Mouse (Mus musculus) forebrain, embryonic 10.5 days (tissue): ENCODE results near the gene Pdss1. TPM values are rescaled to one million over a fixed set of nuclear protein-coding genes. Genes with fewer than 3 reads are reported as not detected.
"Not testable (repeated sequence)": the region's sequence is repeated elsewhere in the genome, so short reads cannot be mapped to it uniquely, and the experiment has no call there.

ENCODE experiments used
- DNase-seq: peaks from one replicate; pipeline ENCODE4 v3.0.0-alpha.2; 2017; ENCODE audit warnings: low spot score; ENCODE audit errors: extremely low spot score
- H3K27ac ChIP-seq: fragments of 300-500 bp; sonication (generic); 2 replicates; pipeline ENCODE4 v1.5.1; 2016; ENCODE audit warnings: mild to moderate bottlenecking
- H3K27me3 ChIP-seq: fragments of 300-500 bp; sonication (generic); 2 replicates; pipeline ENCODE4 v1.6.1; 2016; ENCODE audit warnings: mild to moderate bottlenecking; ENCODE audit not compliant: poor library complexity, severe bottlenecking
- H3K36me3 ChIP-seq: fragments of 300-500 bp; sonication (generic); replicated peaks from 2 replicates; pipeline ENCODE4 v1.6.1; 2016; ENCODE audit warnings: mild to moderate bottlenecking, moderate library complexity
- H3K4me1 ChIP-seq: fragments of 300-500 bp; sonication (generic); 2 replicates; pipeline ENCODE4 v1.6.1; 2016
- H3K4me3 ChIP-seq: fragments of 300-500 bp; sonication (generic); 2 replicates; pipeline ENCODE4 v1.5.1; 2016; ENCODE audit warnings: mild to moderate bottlenecking, moderate library complexity
- H3K9me3 ChIP-seq: fragments of 300-500 bp; sonication (generic); 2 replicates; pipeline ENCODE4 v1.6.1; 2016; ENCODE audit warnings: mild to moderate bottlenecking, moderate library complexity
- WGBS: fragments of 180-500 bp; shearing (Covaris S2); methylation state at CpG from one replicate; pipeline ENCODE4 v1.1.7; 2016; 5-methylcytosine and 5-hydroxymethylcytosine counted together
- polyA plus RNA-seq: library from polyadenylated mRNA; unstranded; fragments of >200 nt; fragmentation: Nextera tagmentation; extraction: Ambion mirVana; gene quantifications from 2 replicates; pipeline ENCODE4 v1.2.1, GENCODE M21; 2016

The Pdss1 gene
- 27.0 and 28.0 TPM in 2 replicates for polyA plus RNA-seq

- DNase-seq = peak; percentile 91
- WGBS = under 1% methylated on average over 81 of the region's 81 CpGs
- Histone ChIP-seq H3K4me1 (peaks cover 21% of the 10 kb centered on the region), H3K27ac (peak within 1 kb of the TSS; percentile 89), H3K36me3 (peaks cover 5% of the 10 kb centered on the region; the same call in 1 of the 2 replicates), H3K4me3 (peak within 1 kb of the TSS; percentile 94), H3K27me3 (no peaks in the 10 kb centered on the region), H3K9me3 (no peaks in the 10 kb centered on the region)
Measured at GRCm38 (mm10) chr2:22895282-22896273, at the start of gene Pdss1. Gene Pdss1, plus strand, starts transcription at chr2:22895522.

- Histone ChIP-seq H3K27ac (no peak overlapping the region), H3K27me3 (no peaks in the 10 kb centered on the region), H3K4me3 (no peak overlapping the region), H3K9me3 (no peaks in the 10 kb centered on the region), H3K36me3 (no peaks in the 10 kb centered on the region), H3K4me1 (no peaks in the 10 kb centered on the region)
- 87% methylated on average over 4 of the region's 4 CpGs for WGBS
- DNase-seq = no peak
Measured at GRCm38 (mm10) chr2:22851900-22852299, 43.4 kb upstream of the Pdss1 start.

GRCm38 (mm10) chr2:22857501-22857900 is 37.8 kb upstream of the Pdss1 start:
- no peak for DNase-seq

GRCm38 (mm10) chr2:22862194-22862593 is 33.1 kb upstream of the Pdss1 start:
- H3K4me3 ChIP-seq = no peak overlapping the region
- no peaks in the 10 kb centered on the region for H3K36me3 ChIP-seq
- DNase-seq = no peak
- H3K27me3 ChIP-seq = no peaks in the 10 kb centered on the region
- no peaks in the 10 kb centered on the region for H3K9me3 ChIP-seq
- 82% methylated on average over 2 of the region's 2 CpGs for whole genome bisulfite sequencing
- H3K4me1 ChIP-seq = no peaks in the 10 kb centered on the region
- no peak overlapping the region for H3K27ac ChIP-seq

More at GRCm38 (mm10) chr2:22857501-22857900, 37.8 kb upstream of the Pdss1 start:
- Histone ChIP-seq H3K9me3 (no peaks in the 10 kb centered on the region), H3K4me3 (no peak overlapping the region), H3K27ac (no peak overlapping the region), H3K36me3 (no peaks in the 10 kb centered on the region), H3K4me1 (no peaks in the 10 kb centered on the region), H3K27me3 (no peaks in the 10 kb centered on the region)
- WGBS = 84% methylated on average over 3 of the region's 3 CpGs

GRCm38 (mm10) chr2:22864394-22865037 is 30.8 kb upstream of the Pdss1 start:
- not testable (repeated sequence) for H3K27ac ChIP-seq, H3K4me1 ChIP-seq, H3K36me3 ChIP-seq, H3K4me3 ChIP-seq, H3K9me3 ChIP-seq, H3K27me3 ChIP-seq
- WGBS = 5% methylated on average over 6 of the region's 6 CpGs
- peak; percentile 71 for DNase-seq

GRCm38 (mm10) chr2:22865818-22866217 is 29.5 kb upstream of the Pdss1 start:
- H3K9me3 ChIP-seq = no peaks in the 10 kb centered on the region
- no peaks in the 10 kb centered on the region for H3K27me3 ChIP-seq
- no peaks in the 10 kb centered on the region for H3K36me3 ChIP-seq
- no peak for DNase-seq
- 97% methylated on average over 1 of the region's 1 CpGs for WGBS
- H3K4me3 ChIP-seq = no peak overlapping the region
- no peaks in the 10 kb centered on the region for H3K4me1 ChIP-seq
- no peak overlapping the region for H3K27ac ChIP-seq

- H3K4me1 ChIP-seq = no peaks in the 10 kb centered on the region
- no peak overlapping the region for H3K4me3 ChIP-seq
- no peaks in the 10 kb centered on the region for H3K27me3 ChIP-seq
- DNase-seq = no peak
- no peaks in the 10 kb centered on the region for H3K36me3 ChIP-seq
- H3K9me3 ChIP-seq = no peaks in the 10 kb centered on the region
- WGBS = 80% methylated on average over 7 of the region's 7 CpGs
- no peak overlapping the region for H3K27ac ChIP-seq
Measured at GRCm38 (mm10) chr2:22866894-22867424, 28.4 kb upstream of the Pdss1 start.

- WGBS = 89% methylated on average over 1 of the region's 1 CpGs
- no peaks in the 10 kb centered on the region for H3K4me1 ChIP-seq
- no peak for DNase-seq
- no peaks in the 10 kb centered on the region for H3K27me3 ChIP-seq
- H3K4me3 ChIP-seq = no peak overlapping the region
- H3K9me3 ChIP-seq = no peaks in the 10 kb centered on the region
- no peak overlapping the region for H3K27ac ChIP-seq
- H3K36me3 ChIP-seq = no peaks in the 10 kb centered on the region
Measured at GRCm38 (mm10) chr2:22873159-22873558, 22.2 kb upstream of the Pdss1 start.

- no peak overlapping the region for H3K4me3 ChIP-seq
- 64% methylated on average over 10 of the region's 10 CpGs for WGBS
- H3K36me3 ChIP-seq = no peaks in the 10 kb centered on the region
- no peaks in the 10 kb centered on the region for H3K4me1 ChIP-seq
- no peaks in the 10 kb centered on the region for H3K9me3 ChIP-seq
- H3K27me3 ChIP-seq = no peaks in the 10 kb centered on the region
- H3K27ac ChIP-seq = no peak overlapping the region
- no peak for DNase-seq
Measured at GRCm38 (mm10) chr2:22874628-22875027, 20.7 kb upstream of the Pdss1 start.

GRCm38 (mm10) chr2:22876614-22877013 is 18.7 kb upstream of the Pdss1 start:
- Histone ChIP-seq H3K9me3 (no peaks in the 10 kb centered on the region), H3K27ac (no peak overlapping the region), H3K36me3 (no peaks in the 10 kb centered on the region), H3K4me3 (no peak overlapping the region), H3K4me1 (no peaks in the 10 kb centered on the region), H3K27me3 (no peaks in the 10 kb centered on the region)
- 95% methylated on average over 3 of the region's 3 CpGs for WGBS
- no peak for DNase-seq

GRCm38 (mm10) chr2:22878781-22879180 is 16.5 kb upstream of the Pdss1 start:
- DNase-seq = no peak
- WGBS = 70% methylated on average over 1 of the region's 1 CpGs
- Histone ChIP-seq H3K4me3 (no peak overlapping the region), H3K27ac (no peak overlapping the region), H3K4me1 (no peaks in the 10 kb centered on the region), H3K9me3 (no peaks in the 10 kb centered on the region), H3K27me3 (no peaks in the 10 kb centered on the region), H3K36me3 (no peaks in the 10 kb centered on the region)

GRCm38 (mm10) chr2:22880726-22881125 is 14.6 kb upstream of the Pdss1 start:
- H3K36me3 ChIP-seq, H3K4me1 ChIP-seq, H3K27ac ChIP-seq, H3K27me3 ChIP-seq, DNase-seq, H3K9me3 ChIP-seq, H3K4me3 ChIP-seq: not testable (repeated sequence)
- WGBS = 88% methylated on average over 3 of the region's 3 CpGs

- Histone ChIP-seq H3K9me3 (no peaks in the 10 kb centered on the region), H3K27me3 (no peaks in the 10 kb centered on the region), H3K4me3 (peak overlapping the region; percentile 94), H3K4me1 (peaks cover 21% of the 10 kb centered on the region), H3K36me3 (peaks cover 4% of the 10 kb centered on the region; the same call in 1 of the 2 replicates), H3K27ac (peak overlapping the region; percentile 89)
- WGBS = 25% methylated on average over 9 of the region's 9 CpGs
- no peak for DNase-seq
Measured at GRCm38 (mm10) chr2:22894932-22895281, 415 bp upstream of the Pdss1 start.
